Mouse (Mus musculus): ENCODE results near the gene Arap2. TPM values are rescaled to one million over a fixed set of nuclear protein-coding genes. Genes with fewer than 3 reads are reported as not detected.

The Arap2 gene
- polyA plus RNA-seq, 1 experiment from 2014 or later = 2.3 TPM

GRCm38 (mm10) chr5:62642330-62642729 lies 123.6 kb downstream of the Arap2 start:
- Histone ChIP-seq H3K4me2 (ENCODE audit: low read depth, low read length) (no peak overlapping the region), H3K27ac (replicated peaks; ENCODE audit: low read depth, low read length) (no peak overlapping the region), H3K4me3 (ENCODE audit: low read depth, low read length) (no peak overlapping the region), H3K4me1 (ENCODE audit: control insufficient read depth, insufficient read depth, low read length) (no peaks in the 10 kb centered on the region), H3K9me3 (replicated peaks; ENCODE audit: control insufficient read depth, low read length) (no peaks in the 10 kb centered on the region), H3K36me3 (replicated peaks; ENCODE audit: control insufficient read depth, insufficient read depth, low read depth, low read length) (no peaks in the 10 kb centered on the region), H3K27me3 (ENCODE audit: control insufficient read depth, insufficient read depth, low read length) (no peaks in the 10 kb centered on the region), H3K9ac (replicated peaks; ENCODE audit: low read length) (no peak overlapping the region)
- DNase-seq (ENCODE audit: low spot score) = no peak
- WGBS = 95% methylated on average over 4 of the region's 4 CpGs
- ATAC-seq (replicated peaks; ENCODE audit: insufficient number of reproducible peaks, low FRiP score, low TSS enrichment, low read depth) = no peak

DNA sequence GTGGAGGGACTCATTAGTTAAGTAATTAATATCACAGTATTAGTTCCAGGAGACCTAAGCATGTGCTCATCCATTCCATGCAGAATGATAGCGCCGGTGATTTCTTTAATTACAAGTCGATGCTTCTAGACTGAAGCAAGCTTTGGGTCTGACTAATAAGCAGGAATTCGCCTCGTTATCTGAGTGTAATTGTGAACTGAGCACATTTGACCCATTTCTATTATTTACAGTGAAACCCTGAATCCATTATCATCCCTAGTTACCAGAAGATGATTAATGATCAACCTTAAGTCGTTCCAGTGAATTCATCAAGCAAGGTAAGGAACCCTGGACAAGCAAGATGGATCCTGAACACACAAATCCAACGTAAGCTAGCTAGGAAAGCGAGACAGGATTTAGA lies 125.5 kb downstream of the Arap2 start:
- Histone ChIP-seq H3K4me2 (ENCODE audit: low read depth, low read length) (no peak overlapping the region), H3K36me3 (replicated peaks; ENCODE audit: control insufficient read depth, insufficient read depth, low read depth, low read length) (no peaks in the 10 kb centered on the region), H3K9me3 (replicated peaks; ENCODE audit: control insufficient read depth, low read length) (no peaks in the 10 kb centered on the region), H3K4me1 (ENCODE audit: control insufficient read depth, insufficient read depth, low read length) (no peaks in the 10 kb centered on the region), H3K27ac (replicated peaks; ENCODE audit: low read depth, low read length) (no peak overlapping the region), H3K4me3 (ENCODE audit: low read depth, low read length) (no peak overlapping the region), H3K9ac (replicated peaks; ENCODE audit: low read length) (no peak overlapping the region), H3K27me3 (ENCODE audit: control insufficient read depth, insufficient read depth, low read length) (no peaks in the 10 kb centered on the region)
- ATAC-seq (replicated peaks; ENCODE audit: insufficient number of reproducible peaks, low FRiP score, low TSS enrichment, low read depth) = no peak
- 82% methylated on average over 8 of the region's 8 CpGs for WGBS
- DNase-seq (ENCODE audit: low spot score) = no peak

- no peak overlapping the region for H3K27ac ChIP-seq (replicated peaks; ENCODE audit: low read depth, low read length)
- DNase-seq (ENCODE audit: low spot score) (no peak), ATAC-seq (replicated peaks; ENCODE audit: insufficient number of reproducible peaks, low FRiP score, low TSS enrichment, low read depth) (no peak)
- H3K4me2 ChIP-seq (ENCODE audit: low read depth, low read length) = no peak overlapping the region
- no peak overlapping the region for H3K4me3 ChIP-seq (ENCODE audit: low read depth, low read length)
- no peaks in the 10 kb centered on the region for H3K9me3 ChIP-seq (replicated peaks; ENCODE audit: control insufficient read depth, low read length)
- no peak overlapping the region for H3K9ac ChIP-seq (replicated peaks; ENCODE audit: low read length)
- no peaks in the 10 kb centered on the region for H3K27me3 ChIP-seq (ENCODE audit: control insufficient read depth, insufficient read depth, low read length)
- no peaks in the 10 kb centered on the region for H3K4me1 ChIP-seq (ENCODE audit: control insufficient read depth, insufficient read depth, low read length)
- 91% methylated on average over 3 of the region's 3 CpGs for WGBS
- no peaks in the 10 kb centered on the region for H3K36me3 ChIP-seq (replicated peaks; ENCODE audit: control insufficient read depth, insufficient read depth, low read depth, low read length)
Observed at GRCm38 (mm10) chr5:62636341-62636740, 129.6 kb downstream of the Arap2 start.

DNA sequence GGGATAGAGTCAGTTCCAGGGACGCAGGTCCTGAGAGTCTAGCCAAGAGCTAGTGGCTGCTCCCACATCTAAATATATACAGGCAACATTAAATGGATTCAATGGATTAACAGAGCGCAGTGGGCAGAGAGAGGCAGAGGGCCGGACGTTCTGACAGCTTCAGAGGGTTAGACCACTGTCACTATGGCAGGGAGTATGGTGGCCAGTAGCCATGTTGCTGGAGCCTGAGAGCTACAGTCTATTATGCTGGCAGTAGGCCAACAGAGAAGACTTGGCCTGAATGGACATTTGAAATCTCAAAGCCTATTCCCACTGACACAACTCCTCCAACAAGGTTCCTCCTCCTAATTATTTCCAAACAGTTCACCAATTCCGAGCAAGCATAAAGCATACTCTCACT lies 137.1 kb downstream of the Arap2 start:
- ATAC-seq (replicated peaks; ENCODE audit: insufficient number of reproducible peaks, low FRiP score, low TSS enrichment, low read depth) (no peak), DNase-seq (ENCODE audit: low spot score) (no peak)
- WGBS = 89% methylated on average over 5 of the region's 5 CpGs
- Histone ChIP-seq H3K27ac (replicated peaks; ENCODE audit: low read depth, low read length) (no peak overlapping the region), H3K4me2 (ENCODE audit: low read depth, low read length) (no peak overlapping the region), H3K36me3 (replicated peaks; ENCODE audit: control insufficient read depth, insufficient read depth, low read depth, low read length) (no peaks in the 10 kb centered on the region), H3K27me3 (ENCODE audit: control insufficient read depth, insufficient read depth, low read length) (no peaks in the 10 kb centered on the region), H3K4me3 (ENCODE audit: low read depth, low read length) (no peak overlapping the region), H3K9ac (replicated peaks; ENCODE audit: low read length) (no peak overlapping the region), H3K9me3 (replicated peaks; ENCODE audit: control insufficient read depth, low read length) (no peaks in the 10 kb centered on the region), H3K4me1 (ENCODE audit: control insufficient read depth, insufficient read depth, low read length) (no peaks in the 10 kb centered on the region)

DNA sequence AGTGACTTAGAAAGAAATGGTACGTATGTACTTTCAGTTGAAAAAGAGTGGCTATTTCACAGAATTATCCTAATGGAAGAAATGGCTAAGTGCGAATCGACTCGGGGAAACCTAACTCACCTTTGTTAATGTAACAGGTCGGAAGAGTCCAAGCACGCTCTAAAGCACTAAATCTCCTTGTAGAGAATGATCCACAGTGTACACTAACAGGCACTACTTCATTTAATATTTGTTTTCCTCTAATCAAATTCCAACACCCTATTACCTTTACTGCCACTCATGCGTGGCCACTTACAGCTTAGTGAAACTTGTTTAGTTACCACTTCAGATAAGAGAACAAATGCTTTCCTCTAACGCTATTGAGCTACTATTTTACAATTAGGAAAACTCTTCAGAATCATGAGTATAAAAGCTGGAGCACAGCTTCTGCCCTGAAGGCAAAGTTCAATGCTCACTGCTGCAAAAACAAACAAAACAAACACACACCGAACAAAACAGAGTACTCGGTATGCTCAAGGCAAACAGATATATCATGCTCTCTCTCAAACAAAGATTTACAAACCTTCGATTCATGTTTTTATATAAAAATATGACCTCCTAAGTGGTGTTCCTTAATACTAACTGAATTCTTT lies 143.0 kb downstream of the Arap2 start:
- no peaks in the 10 kb centered on the region for H3K9me3 ChIP-seq (replicated peaks; ENCODE audit: control insufficient read depth, low read length)
- H3K9ac ChIP-seq (replicated peaks; ENCODE audit: low read length) = no peak overlapping the region
- 84% methylated on average over 11 of the region's 11 CpGs for WGBS
- ATAC-seq (replicated peaks; ENCODE audit: insufficient number of reproducible peaks, low FRiP score, low TSS enrichment, low read depth) (no peak), DNase-seq (ENCODE audit: low spot score) (no peak)
- no peaks in the 10 kb centered on the region for H3K36me3 ChIP-seq (replicated peaks; ENCODE audit: control insufficient read depth, insufficient read depth, low read depth, low read length)
- H3K4me3 ChIP-seq (ENCODE audit: low read depth, low read length) = no peak overlapping the region
- H3K27ac ChIP-seq (replicated peaks; ENCODE audit: low read depth, low read length) = no peak overlapping the region
- no peaks in the 10 kb centered on the region for H3K27me3 ChIP-seq (ENCODE audit: control insufficient read depth, insufficient read depth, low read length)
- no peaks in the 10 kb centered on the region for H3K4me1 ChIP-seq (ENCODE audit: control insufficient read depth, insufficient read depth, low read length)
- no peak overlapping the region for H3K4me2 ChIP-seq (ENCODE audit: low read depth, low read length)

GRCm38 (mm10) chr5:62618286-62618685 lies 147.7 kb downstream of the Arap2 start:
- Histone ChIP-seq H3K27me3 (ENCODE audit: control insufficient read depth, insufficient read depth, low read length) (no peaks in the 10 kb centered on the region), H3K9ac (replicated peaks; ENCODE audit: low read length) (no peak overlapping the region), H3K9me3 (replicated peaks; ENCODE audit: control insufficient read depth, low read length) (no peaks in the 10 kb centered on the region), H3K27ac (replicated peaks; ENCODE audit: low read depth, low read length) (no peak overlapping the region), H3K4me1 (ENCODE audit: control insufficient read depth, insufficient read depth, low read length) (no peaks in the 10 kb centered on the region), H3K4me3 (ENCODE audit: low read depth, low read length) (no peak overlapping the region), H3K4me2 (ENCODE audit: low read depth, low read length) (no peak overlapping the region), H3K36me3 (replicated peaks; ENCODE audit: control insufficient read depth, insufficient read depth, low read depth, low read length) (no peaks in the 10 kb centered on the region)
- ATAC-seq (replicated peaks; ENCODE audit: insufficient number of reproducible peaks, low FRiP score, low TSS enrichment, low read depth) = no peak
- no peak for DNase-seq (ENCODE audit: low spot score)

GRCm38 (mm10) chr5:62611990-62612389 lies 154.0 kb downstream of the Arap2 start:
- DNase-seq (ENCODE audit: low spot score) = no peak
- H3K4me1 ChIP-seq (ENCODE audit: control insufficient read depth, insufficient read depth, low read length) = no peaks in the 10 kb centered on the region
- no peak overlapping the region for H3K9ac ChIP-seq (replicated peaks; ENCODE audit: low read length)
- no peaks in the 10 kb centered on the region for H3K36me3 ChIP-seq (replicated peaks; ENCODE audit: control insufficient read depth, insufficient read depth, low read depth, low read length)
- WGBS = 81% methylated on average over 3 of the region's 3 CpGs
- no peak for ATAC-seq (replicated peaks; ENCODE audit: insufficient number of reproducible peaks, low FRiP score, low TSS enrichment, low read depth)
- no peaks in the 10 kb centered on the region for H3K9me3 ChIP-seq (replicated peaks; ENCODE audit: control insufficient read depth, low read length)
- H3K27ac ChIP-seq (replicated peaks; ENCODE audit: low read depth, low read length) = no peak overlapping the region
- H3K4me2 ChIP-seq (ENCODE audit: low read depth, low read length) = no peak overlapping the region
- no peaks in the 10 kb centered on the region for H3K27me3 ChIP-seq (ENCODE audit: control insufficient read depth, insufficient read depth, low read length)
- no peak overlapping the region for H3K4me3 ChIP-seq (ENCODE audit: low read depth, low read length)

- Histone ChIP-seq H3K4me2 (ENCODE audit: low read depth, low read length) (no peak overlapping the region), H3K27me3 (ENCODE audit: control insufficient read depth, insufficient read depth, low read length) (no peaks in the 10 kb centered on the region), H3K9me3 (replicated peaks; ENCODE audit: control insufficient read depth, low read length) (no peaks in the 10 kb centered on the region), H3K36me3 (replicated peaks; ENCODE audit: control insufficient read depth, insufficient read depth, low read depth, low read length) (no peaks in the 10 kb centered on the region), H3K9ac (replicated peaks; ENCODE audit: low read length) (no peak overlapping the region), H3K27ac (replicated peaks; ENCODE audit: low read depth, low read length) (no peak overlapping the region), H3K4me3 (ENCODE audit: low read depth, low read length) (no peak overlapping the region), H3K4me1 (ENCODE audit: control insufficient read depth, insufficient read depth, low read length) (no peaks in the 10 kb centered on the region)
- 89% methylated on average over 1 of the region's 1 CpGs for WGBS
- ATAC-seq (replicated peaks; ENCODE audit: insufficient number of reproducible peaks, low FRiP score, low TSS enrichment, low read depth) (no peak), DNase-seq (ENCODE audit: low spot score) (no peak)
Observed at GRCm38 (mm10) chr5:62587348-62587747, 178.6 kb downstream of the Arap2 start.
